Mouse (Mus musculus): ENCODE measurements around the gene Adamts13.

The Adamts13 gene

DNA sequence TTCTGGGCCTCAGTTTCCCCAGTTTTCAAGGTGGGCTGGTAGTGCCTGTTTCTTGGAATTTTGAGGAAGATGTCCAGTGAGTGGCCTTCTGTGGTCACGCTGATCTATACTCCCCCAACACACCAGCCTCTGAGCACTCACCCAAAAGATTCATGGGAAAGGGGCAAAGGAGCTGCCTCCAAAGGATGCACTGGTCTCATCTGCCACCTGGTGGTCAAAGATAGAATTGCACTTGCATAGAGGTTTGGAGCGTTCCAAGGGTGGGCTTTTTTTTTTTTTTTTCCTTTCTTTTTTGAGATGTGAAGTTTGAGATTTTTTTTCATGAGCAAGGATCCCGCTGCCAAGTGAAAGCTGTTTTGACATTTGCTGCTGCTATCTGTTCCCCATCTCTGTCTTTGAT lies 65.4 kb downstream of the Adamts13 start:
- DNase-seq (ENCODE audit: low spot score) = peak; percentile 80

DNA sequence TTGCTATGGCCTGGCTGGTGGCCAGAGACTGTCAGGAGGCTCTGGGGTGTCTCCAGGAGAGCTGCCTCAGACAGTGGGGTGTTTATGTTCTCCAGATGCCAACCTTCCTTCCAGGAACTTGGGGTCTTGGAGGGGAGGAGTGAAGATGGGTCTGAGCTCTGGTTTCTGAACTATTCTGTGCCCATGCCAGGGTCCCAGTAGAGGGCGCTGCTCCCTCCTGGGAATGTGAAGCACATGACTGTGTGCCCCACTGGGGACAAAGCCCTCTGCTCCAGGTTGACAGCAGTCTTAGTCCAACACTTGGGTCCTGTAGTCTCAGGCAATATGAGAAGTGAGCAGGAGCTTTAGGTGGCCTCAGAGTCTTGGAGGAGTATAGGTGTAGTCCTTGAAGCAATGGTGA lies 66.1 kb downstream of the Adamts13 start:
- no peak for DNase-seq (ENCODE audit: low spot score)

DNA sequence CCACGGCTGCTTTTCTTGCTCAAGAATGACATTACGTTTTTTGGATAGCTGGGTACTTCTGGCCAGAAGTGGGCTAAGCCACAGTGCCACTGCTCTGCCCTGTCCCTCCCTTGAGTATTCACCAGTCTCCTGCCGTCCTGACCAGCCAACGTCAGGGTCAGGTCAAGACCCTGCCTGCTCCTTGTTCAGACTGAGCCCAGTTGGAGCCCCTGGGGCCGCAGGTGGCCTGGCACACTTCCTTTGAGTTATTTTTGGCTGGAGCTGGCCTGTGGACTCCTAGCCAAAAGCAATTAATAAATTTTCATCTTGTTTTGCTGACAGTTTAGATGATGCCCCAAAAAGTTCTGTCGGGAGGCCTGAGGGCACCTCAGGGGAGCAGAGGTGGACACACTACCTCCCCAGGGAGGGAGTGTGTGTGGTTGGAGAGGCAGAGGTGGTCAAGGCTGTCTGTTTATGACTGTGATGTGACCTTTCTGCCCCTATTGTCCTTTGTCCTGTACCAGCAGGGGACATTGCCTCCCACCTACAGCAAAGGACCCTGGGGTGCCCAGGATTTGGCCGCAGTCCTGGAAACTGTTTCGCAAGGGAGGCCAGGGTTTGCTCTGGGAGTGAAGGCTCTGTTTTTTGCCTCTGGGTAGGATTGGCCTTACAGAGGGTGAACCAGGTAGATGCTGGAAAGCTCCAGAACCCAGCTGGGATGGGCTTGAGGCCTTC lies 69.1 kb downstream of the Adamts13 start:
- DNase-seq (ENCODE audit: low spot score) = no peak

DNA sequence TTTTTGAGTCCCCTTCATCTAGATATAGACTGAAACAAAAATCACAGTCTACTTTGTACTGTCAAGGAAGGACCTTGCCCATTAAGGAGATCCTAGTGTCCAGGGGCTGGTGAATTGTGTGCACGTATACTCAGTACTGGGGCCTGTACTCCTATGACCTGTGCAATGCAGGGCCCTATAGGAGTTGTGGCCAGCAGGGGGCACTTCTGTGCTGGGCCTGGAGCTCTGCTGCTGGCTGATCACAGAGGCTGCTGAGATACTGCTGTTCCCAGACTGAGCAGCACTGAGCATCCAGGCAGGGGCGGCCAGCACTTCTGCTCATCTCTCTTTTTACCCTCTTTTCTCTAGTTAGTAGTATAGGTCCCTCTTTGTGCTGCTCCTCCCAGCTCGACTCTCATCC lies 70.2 kb downstream of the Adamts13 start:
- peak; percentile 88 for DNase-seq (ENCODE audit: low spot score)

DNA sequence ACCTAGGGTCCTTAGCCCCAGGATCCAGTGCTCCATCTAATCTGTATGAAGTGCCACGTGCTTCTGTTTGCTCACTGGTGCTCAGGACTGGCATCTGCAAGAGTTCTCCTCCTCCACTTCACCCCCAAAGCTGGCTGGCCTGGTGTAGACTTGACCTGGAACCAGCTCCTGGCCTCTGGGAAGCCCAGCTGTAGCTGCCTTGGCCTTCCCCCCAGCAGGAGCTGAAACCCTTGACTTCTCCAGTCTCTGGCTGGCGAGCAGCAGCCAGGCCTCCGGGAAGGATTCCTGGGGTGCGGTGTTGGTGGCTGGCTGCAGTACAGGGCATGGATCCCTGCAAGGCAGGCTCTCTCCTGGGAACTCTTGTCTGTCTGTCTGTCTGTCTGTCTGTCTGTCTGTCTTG lies 71.0 kb downstream of the Adamts13 start:
- DNase-seq (ENCODE audit: low spot score) = no peak

DNA sequence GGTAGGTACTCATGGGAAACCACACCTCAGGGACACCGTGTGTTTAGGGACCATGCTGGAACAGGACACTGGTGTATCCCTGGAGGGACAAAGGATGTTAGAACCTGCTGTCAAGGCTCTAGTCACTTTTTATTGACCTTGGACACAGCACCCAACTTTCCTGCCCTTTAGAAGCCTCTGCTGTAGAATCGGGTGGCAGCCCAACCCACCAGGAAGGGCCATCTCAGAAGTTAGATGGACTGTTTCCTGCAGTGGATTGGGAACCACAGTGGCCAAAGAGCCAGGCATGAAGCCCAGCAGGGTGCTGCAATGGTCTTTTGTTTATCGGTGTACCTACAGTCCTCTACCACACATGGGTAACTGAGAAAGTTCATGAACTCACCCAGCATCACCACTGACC lies 71.4 kb downstream of the Adamts13 start:
- no peak for DNase-seq (ENCODE audit: low spot score)

DNA sequence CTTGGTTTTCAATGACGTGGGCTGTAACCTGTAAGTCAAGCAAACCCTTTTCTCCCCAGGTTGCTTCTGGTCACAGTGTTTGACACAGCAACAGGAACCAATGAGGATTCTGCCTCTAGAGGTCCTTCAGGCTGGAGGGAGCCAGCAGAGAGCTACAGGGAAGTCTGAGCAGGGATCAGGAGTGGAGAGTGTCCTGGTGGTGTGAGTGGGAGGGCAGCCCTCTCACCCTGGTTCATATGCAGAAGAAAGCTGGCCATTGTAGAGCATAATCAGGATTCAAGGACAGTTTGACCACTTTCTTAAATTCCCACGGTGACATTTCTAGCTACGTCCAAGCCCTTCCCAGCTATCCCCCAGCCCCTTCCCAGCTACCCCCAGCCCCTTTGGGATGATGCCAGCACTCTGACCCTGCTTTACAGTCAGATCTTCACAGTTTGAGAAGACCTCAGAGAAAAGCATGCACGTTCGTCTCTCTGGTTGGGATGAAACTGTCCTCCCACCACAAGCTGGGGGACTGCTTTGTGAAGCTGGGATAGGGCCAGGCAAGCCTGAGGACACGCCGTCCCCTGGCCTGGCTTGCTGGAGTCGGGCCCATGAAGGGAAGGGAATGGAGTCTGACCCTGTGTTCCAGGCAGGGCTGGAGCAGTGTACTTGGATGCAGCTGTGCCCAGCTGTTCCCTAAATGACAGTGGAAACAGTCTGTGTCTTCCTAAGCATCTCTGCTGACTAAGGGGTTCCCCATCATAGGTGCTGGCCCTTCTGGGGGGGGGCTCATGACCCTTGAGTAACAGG lies 73.0 kb downstream of the Adamts13 start:
- peak; percentile 80 for DNase-seq (ENCODE audit: low spot score)

DNA sequence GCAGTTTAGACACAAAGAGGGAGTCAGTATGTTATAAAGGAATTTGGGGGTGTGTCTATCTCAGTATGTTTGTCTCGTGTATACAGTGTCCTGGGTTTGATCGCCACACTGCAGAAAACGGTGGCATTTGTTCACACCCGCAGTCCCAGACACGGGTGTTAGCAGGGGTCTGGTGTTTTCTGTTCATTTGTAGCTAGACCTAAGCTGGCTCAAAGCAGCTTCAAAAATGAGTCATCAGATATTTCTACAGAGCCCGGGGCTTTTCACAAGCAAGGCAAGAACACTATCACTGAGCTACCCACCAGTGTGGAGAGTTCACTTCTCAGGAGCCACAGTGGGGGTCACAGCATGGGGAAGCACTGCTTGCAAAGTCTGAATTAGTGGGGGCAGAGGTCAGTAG lies 76.2 kb downstream of the Adamts13 start:
- DNase-seq (ENCODE audit: low spot score) = no peak

DNA sequence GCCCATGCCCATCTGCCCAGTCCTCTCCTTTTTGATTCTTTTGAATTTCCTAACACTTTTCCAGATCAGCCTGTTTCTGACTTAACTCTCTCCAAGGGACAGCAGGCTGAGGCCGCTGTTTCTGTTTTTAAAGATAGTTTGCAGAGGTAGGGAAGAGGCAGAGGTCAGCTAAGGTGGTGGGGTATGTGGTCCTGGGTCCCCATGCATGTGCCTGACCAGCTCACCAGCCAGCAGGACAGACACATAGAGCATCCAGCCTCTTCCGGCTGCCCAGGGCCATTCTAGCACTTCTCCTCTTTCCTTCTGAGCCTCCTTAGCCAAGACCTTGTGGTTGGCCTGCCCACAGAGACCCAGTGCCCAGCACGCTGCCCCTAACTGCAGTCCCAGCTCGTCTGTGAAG lies 85.0 kb downstream of the Adamts13 start:
- DNase-seq (ENCODE audit: low spot score) = no peak

DNA sequence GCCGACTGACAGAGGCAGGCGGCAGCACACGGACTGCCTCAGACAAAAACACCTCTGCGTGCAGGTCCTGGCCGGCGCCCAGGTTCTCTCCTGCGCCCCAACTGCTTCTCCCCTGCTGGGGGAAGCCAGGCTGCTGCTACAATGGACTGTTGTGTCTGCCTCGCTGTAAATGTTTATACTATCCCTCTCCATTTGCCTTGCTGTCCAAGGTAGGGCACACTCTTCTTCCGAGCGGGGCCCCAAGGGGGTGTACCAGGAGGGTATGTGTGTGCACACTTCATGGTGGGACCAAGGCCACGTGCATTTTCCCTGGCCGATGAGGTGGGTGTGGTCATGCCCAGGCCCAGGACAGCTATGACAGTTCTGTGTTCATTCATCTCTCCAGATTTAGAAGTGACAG lies 85.5 kb downstream of the Adamts13 start:
- no peak for DNase-seq (ENCODE audit: low spot score)

DNA sequence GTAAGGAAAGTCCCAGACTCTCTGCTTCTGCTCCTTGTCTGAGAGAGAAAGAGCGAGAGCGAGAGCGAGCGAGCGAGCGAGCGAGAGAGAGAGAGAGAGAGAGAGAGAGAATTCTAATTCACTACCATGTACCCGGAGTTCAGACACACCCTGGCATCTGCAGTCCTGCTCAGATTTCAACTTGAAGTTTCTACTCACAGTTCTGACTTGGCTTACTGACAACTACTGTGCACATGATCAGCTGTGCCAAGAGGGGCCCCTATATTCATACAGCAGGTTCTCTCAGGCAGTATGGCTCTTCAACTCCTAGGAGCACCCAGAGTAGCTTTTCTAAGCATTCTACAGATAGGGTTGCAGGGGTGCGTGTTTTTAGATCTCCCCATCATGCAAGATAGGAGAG lies 86.0 kb downstream of the Adamts13 start:
- no peak for DNase-seq (ENCODE audit: low spot score)

Measured in urinary bladder, postnatal 14 days (tissue).